In the genomic region with DNA sequence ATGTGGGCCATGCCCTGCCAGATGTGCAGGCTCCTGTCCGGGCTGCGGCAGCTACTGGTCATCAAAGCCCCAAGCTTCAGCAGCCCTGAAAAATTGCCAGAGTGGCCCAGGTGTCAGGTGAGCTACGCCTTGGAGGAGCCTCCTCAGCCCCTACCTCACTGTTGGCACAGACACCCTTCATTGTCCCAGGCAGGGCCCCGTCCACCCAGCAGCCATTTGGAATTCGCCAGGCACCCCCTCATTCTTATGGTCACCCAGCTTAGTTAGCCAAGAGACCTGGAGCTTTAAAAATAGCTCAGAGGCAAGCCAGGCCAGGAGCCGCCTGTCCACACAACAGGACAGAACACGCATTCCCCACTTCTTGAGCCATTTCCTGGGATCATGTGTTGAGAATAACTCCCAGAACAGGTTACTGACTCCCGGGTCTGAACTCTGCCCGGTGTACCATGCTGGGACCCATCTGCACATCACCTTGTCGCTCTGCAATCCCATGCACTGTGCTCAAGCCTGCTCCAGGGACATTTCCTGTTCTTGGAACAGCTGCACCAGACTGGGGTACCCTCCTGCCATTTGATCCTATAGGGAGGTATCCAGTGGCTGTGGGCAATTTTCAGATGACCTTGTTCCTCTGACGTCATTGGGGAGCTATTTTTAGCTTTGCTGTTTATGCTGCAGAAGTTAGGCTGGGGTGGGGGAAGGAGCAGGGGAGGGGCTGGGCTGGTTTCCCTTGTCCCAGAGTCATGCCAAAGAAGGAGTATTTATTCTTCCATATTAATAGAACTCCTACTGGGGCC, we compare ENCODE assay signal across 12 mouse cellular contexts. TPM values are rescaled to one million over a fixed set of nuclear protein-coding genes. Genes with fewer than 3 reads are reported as not detected.
DNase-seq lines count a peak whose midpoint lies in the region; ATAC-seq and TF ChIP-seq lines count a peak whose summit lies in the region.
"Had no signal": no experiment of that assay in that cellular context is flagged by ENCODE, and none has a peak within 500 bp of the region (broad histone marks: within the 10 kb centered on the region; RNA-seq: fewer than 3 reads in every experiment).

No protein-coding gene starts in this region.

- H3K4me3 ChIP-seq in gastrocnemius, adult 2 months: peak overlapping the region; percentile 67
- no peak overlapping the region for H3K4me3 ChIP-seq in stomach, embryonic 16.5 days (replicated peaks; ENCODE audit: low read length)
- no peak overlapping the region for H3K4me3 ChIP-seq in hindbrain, embryonic 13.5 days
- H3K4me3 ChIP-seq in liver, embryonic 11.5 days (ENCODE audit: low read depth, low read length): no peak overlapping the region
- H3K4me3 ChIP-seq: erythroblast, embryonic 14.5 days; neural tube, embryonic 13.5 days had no signal

- no peaks in the 10 kb centered on the region for H3K27me3 ChIP-seq in stomach, embryonic 16.5 days (ENCODE audit: control insufficient read depth, insufficient read depth, low read length)
- peaks cover 3% of the 10 kb centered on the region for H3K27me3 ChIP-seq in hindbrain, embryonic 13.5 days
- H3K27me3 ChIP-seq in liver, embryonic 11.5 days (replicated peaks; ENCODE audit: control insufficient read depth, insufficient read depth, low read length): no peaks in the 10 kb centered on the region; the same call in 1 of the 2 replicates

- no peak overlapping the region for H3K4me2 ChIP-seq in stomach, embryonic 16.5 days (ENCODE audit: low read depth, low read length)
- H3K4me2 ChIP-seq in hindbrain, embryonic 13.5 days: no peak overlapping the region
- no peak overlapping the region for H3K4me2 ChIP-seq in liver, embryonic 11.5 days
- H3K4me2 ChIP-seq: neural tube, embryonic 13.5 days had no signal

- no peaks in the 10 kb centered on the region for H3K36me3 ChIP-seq in stomach, embryonic 16.5 days (ENCODE audit: control insufficient read depth, insufficient read depth, low read length)
- no peaks in the 10 kb centered on the region for H3K36me3 ChIP-seq in hindbrain, embryonic 13.5 days
- H3K36me3 ChIP-seq in liver, embryonic 11.5 days (ENCODE audit: control insufficient read depth, insufficient read depth, low read length): no peaks in the 10 kb centered on the region
- H3K36me3 ChIP-seq: neural tube, embryonic 13.5 days had no signal

- intact Hi-C loops in gastrocnemius, adult 2 months (cut with DNase I): no loop called here
- intact Hi-C loops in gastrocnemius, postnatal 14 days (cut with DNase I; ENCODE audit: low total_unique reads): no loop called here
- intact Hi-C loops in heart, postnatal 10 days (cut with DNase I): no loop called here

- WGBS in stomach, embryonic 16.5 days: 46% methylated on average over 11 of the region's 11 CpGs
- 74% methylated on average over 11 of the region's 11 CpGs for WGBS in hindbrain, embryonic 13.5 days
- 57% methylated on average over 11 of the region's 11 CpGs for WGBS in liver, embryonic 11.5 days

- no peaks in the 10 kb centered on the region for H3K9me3 ChIP-seq in stomach, embryonic 16.5 days (replicated peaks; ENCODE audit: control insufficient read depth, low read length)
- H3K9me3 ChIP-seq in hindbrain, embryonic 13.5 days: no peaks in the 10 kb centered on the region
- H3K9me3 ChIP-seq in liver, embryonic 11.5 days (ENCODE audit: control insufficient read depth, low read length): no peaks in the 10 kb centered on the region
- H3K9me3 ChIP-seq: neural tube, embryonic 13.5 days had no signal

- peak; percentile 80 for DNase-seq in gastrocnemius, adult 2 months
- DNase-seq in gastrocnemius, postnatal 14 days: no peak
- peak; percentile 8 for DNase-seq in thymus, postnatal 0 days (ENCODE audit: low spot score)
- DNase-seq in thymus, postnatal 4 days: no peak
- DNase-seq in heart, postnatal 10 days: peak; percentile 71 to 75
- DNase-seq in liver, embryonic 11.5 days (ENCODE audit: low spot score): no peak

- H3K27ac ChIP-seq in gastrocnemius, adult 2 months: peak overlapping the region; percentile 99
- no peak overlapping the region for H3K27ac ChIP-seq in stomach, embryonic 16.5 days (ENCODE audit: low read length)
- H3K27ac ChIP-seq in hindbrain, embryonic 13.5 days: no peak overlapping the region
- no peak overlapping the region for H3K27ac ChIP-seq in liver, embryonic 11.5 days (ENCODE audit: low read depth, low read length)
- H3K27ac ChIP-seq: neural tube, embryonic 13.5 days had no signal

- no peak for TF ChIP-seq CTCF in gastrocnemius, adult 2 months (IDR thresholded peaks at IDR 0.05)

- ATAC-seq in stomach, embryonic 16.5 days (ENCODE audit: insufficient read depth, low FRiP score): peak; percentile 33; the same call in 1 of the 2 replicates
- no peak for ATAC-seq in hindbrain, embryonic 13.5 days (ENCODE audit: low FRiP score)
- no peak for ATAC-seq in liver, embryonic 11.5 days (replicated peaks; ENCODE audit: low FRiP score)

- no peak overlapping the region for H3K9ac ChIP-seq in stomach, embryonic 16.5 days (ENCODE audit: low read length)
- H3K9ac ChIP-seq in hindbrain, embryonic 13.5 days: no peak overlapping the region
- no peak overlapping the region for H3K9ac ChIP-seq in liver, embryonic 11.5 days (ENCODE audit: low read depth, low read length)
- H3K9ac ChIP-seq: neural tube, embryonic 13.5 days had no signal

- peaks cover 22% of the 10 kb centered on the region for H3K4me1 ChIP-seq in stomach, embryonic 16.5 days (ENCODE audit: control insufficient read depth, insufficient read depth, low read length)
- H3K4me1 ChIP-seq in hindbrain, embryonic 13.5 days (replicated peaks): peaks cover 14% of the 10 kb centered on the region
- H3K4me1 ChIP-seq in liver, embryonic 11.5 days (replicated peaks; ENCODE audit: control insufficient read depth, insufficient read depth, low read length): peaks cover 5% of the 10 kb centered on the region; the same call in 1 of the 2 replicates

RNA-seq across cellular contexts. Expression of a gene that starts 5.9 kb away (rescaled TPM):
- total RNA-seq in gastrocnemius, adult 2 months (2021): 100 to 1,000 TPM; 445 to 720 TPM
- total RNA-seq in gastrocnemius, postnatal 14 days (2021): 100 to 1,000 TPM; 150 to 230 TPM
- 0.05 and 0.10 TPM in 2 replicates for polyA plus RNA-seq in thymus, postnatal 0 days (2015; fragmentation: Nextera tagmentation; extraction: Ambion mirVana)
- total RNA-seq in heart, postnatal 10 days (2021): under 1 TPM; 0.25 to 0.38 TPM
- polyA plus RNA-seq in stomach, embryonic 16.5 days (2015; fragmentation: Nextera tagmentation; extraction: Ambion mirVana): 0.07 and 1.8 TPM in 2 replicates
- polyA plus RNA-seq in hindbrain, embryonic 13.5 days (2015; fragmentation: Nextera tagmentation; extraction: Ambion mirVana): not detected in 2 replicates
- not detected in 2 replicates for polyA plus RNA-seq in liver, embryonic 11.5 days (2014; fragmentation: Nextera tagmentation; extraction: Ambion mirVana)
- total RNA-seq: left cerebral cortex, postnatal 25 days had no signal
- polyA plus RNA-seq: erythroblast, embryonic 14.5 days; neural tube, embryonic 13.5 days had no signal

RNA-seq across cellular contexts. Expression of a gene that starts 27.8 kb away (rescaled TPM):
- 1 to 10 TPM; 1.4 to 1.7 TPM for total RNA-seq in gastrocnemius, adult 2 months (2021)
- total RNA-seq in gastrocnemius, postnatal 14 days (2021): 1 to 10 TPM; 4.2 to 5.6 TPM
- 3.6 and 4.3 TPM in 2 replicates for polyA plus RNA-seq in thymus, postnatal 0 days (2015; fragmentation: Nextera tagmentation; extraction: Ambion mirVana)
- 10 to 100 TPM in 1 of 2 experiments, 1 to 10 TPM in 1; 9.7 to 10.1 TPM for total RNA-seq in heart, postnatal 10 days (2021)
- polyA plus RNA-seq in stomach, embryonic 16.5 days (2015; fragmentation: Nextera tagmentation; extraction: Ambion mirVana): 4.5 and 5.3 TPM in 2 replicates
- 3.3 and 3.8 TPM in 2 replicates for polyA plus RNA-seq in hindbrain, embryonic 13.5 days (2015; fragmentation: Nextera tagmentation; extraction: Ambion mirVana)
- polyA plus RNA-seq in liver, embryonic 11.5 days (2014; fragmentation: Nextera tagmentation; extraction: Ambion mirVana): 0.21 and 0.36 TPM in 2 replicates
- polyA plus RNA-seq: erythroblast, embryonic 14.5 days had no signal

RNA-seq across cellular contexts. Expression of a gene that starts 46.3 kb away (rescaled TPM):
- under 1 TPM; 0.45 to 0.61 TPM for total RNA-seq in gastrocnemius, adult 2 months (2021)
- 1 to 10 TPM in 1 of 2 experiments, under 1 TPM in 1; 0.62 to 3.3 TPM for total RNA-seq in gastrocnemius, postnatal 14 days (2021)
- 1.0 and 1.2 TPM in 2 replicates for polyA plus RNA-seq in thymus, postnatal 0 days (2015; fragmentation: Nextera tagmentation; extraction: Ambion mirVana)
- total RNA-seq in heart, postnatal 10 days (2021): under 1 TPM; 0.15 to 0.65 TPM
- polyA plus RNA-seq in stomach, embryonic 16.5 days (2015; fragmentation: Nextera tagmentation; extraction: Ambion mirVana): 0.06 and 0.24 TPM in 2 replicates
- 7.2 and 8.2 TPM in 2 replicates for polyA plus RNA-seq in hindbrain, embryonic 13.5 days (2015; fragmentation: Nextera tagmentation; extraction: Ambion mirVana)
- not detected in 2 replicates for polyA plus RNA-seq in liver, embryonic 11.5 days (2014; fragmentation: Nextera tagmentation; extraction: Ambion mirVana)
- total RNA-seq: heart, postnatal 36 days had no signal
- polyA plus RNA-seq: erythroblast, embryonic 14.5 days had no signal

RNA-seq across cellular contexts. Expression of a gene that starts 57.1 kb away (rescaled TPM):
- total RNA-seq in gastrocnemius, adult 2 months (2021): not detected
- not detected for total RNA-seq in gastrocnemius, postnatal 14 days (2021)
- polyA plus RNA-seq in thymus, postnatal 0 days (2015; fragmentation: Nextera tagmentation; extraction: Ambion mirVana): 3.0 and 3.3 TPM in 2 replicates
- total RNA-seq in heart, postnatal 10 days (2021): not detected
- 0.27 TPM in 2 replicates for polyA plus RNA-seq in stomach, embryonic 16.5 days (2015; fragmentation: Nextera tagmentation; extraction: Ambion mirVana)
- 5.0 and 5.5 TPM in 2 replicates for polyA plus RNA-seq in hindbrain, embryonic 13.5 days (2015; fragmentation: Nextera tagmentation; extraction: Ambion mirVana)
- polyA plus RNA-seq in liver, embryonic 11.5 days (2014; fragmentation: Nextera tagmentation; extraction: Ambion mirVana): 0.35 and 0.62 TPM in 2 replicates
- total RNA-seq: heart, postnatal 36 days had no signal
- polyA plus RNA-seq: erythroblast, embryonic 14.5 days had no signal

RNA-seq across cellular contexts. Expression of a gene that starts 57.5 kb away (rescaled TPM):
- total RNA-seq in gastrocnemius, adult 2 months (2021): 1 to 10 TPM; 1.1 to 1.7 TPM
- 1 to 10 TPM; 4.1 to 4.7 TPM for total RNA-seq in gastrocnemius, postnatal 14 days (2021)
- 72.5 and 81.3 TPM in 2 replicates for polyA plus RNA-seq in thymus, postnatal 0 days (2015; fragmentation: Nextera tagmentation; extraction: Ambion mirVana)
- total RNA-seq in heart, postnatal 10 days (2021): 10 to 100 TPM; 16.0 to 17.8 TPM
- 59.8 and 60.6 TPM in 2 replicates for polyA plus RNA-seq in stomach, embryonic 16.5 days (2015; fragmentation: Nextera tagmentation; extraction: Ambion mirVana)
- 21.9 and 24.8 TPM in 2 replicates for polyA plus RNA-seq in hindbrain, embryonic 13.5 days (2015; fragmentation: Nextera tagmentation; extraction: Ambion mirVana)
- 107 and 118 TPM in 2 replicates for polyA plus RNA-seq in liver, embryonic 11.5 days (2014; fragmentation: Nextera tagmentation; extraction: Ambion mirVana)

Comparison
In these comparisons a context has a peak if more than half of its experiments do, and no peak if none do; other contexts are left out.
1. DNase-seq: peak in gastrocnemius, adult 2 months (single experiment), thymus, postnatal 0 days (single experiment) and heart, postnatal 10 days (2 of 2); none in gastrocnemius, postnatal 14 days (single experiment), thymus, postnatal 4 days (single experiment) and liver, embryonic 11.5 days (single experiment).